Mouse (Mus musculus) heart, adult 9 months (tissue): Measurements from ENCODE around the gene Hcfc2.
A peak's percentile ranks its signal among the peaks of the same experiment; 100 is the strongest.

Experiments used
- DNase-seq, 2 experiments: peaks; one replicate each; pipeline ENCODE4 v3.0.0; 2022; ENCODE audit warnings: low spot score in 2 of 2

Hcfc2 gene

DNA sequence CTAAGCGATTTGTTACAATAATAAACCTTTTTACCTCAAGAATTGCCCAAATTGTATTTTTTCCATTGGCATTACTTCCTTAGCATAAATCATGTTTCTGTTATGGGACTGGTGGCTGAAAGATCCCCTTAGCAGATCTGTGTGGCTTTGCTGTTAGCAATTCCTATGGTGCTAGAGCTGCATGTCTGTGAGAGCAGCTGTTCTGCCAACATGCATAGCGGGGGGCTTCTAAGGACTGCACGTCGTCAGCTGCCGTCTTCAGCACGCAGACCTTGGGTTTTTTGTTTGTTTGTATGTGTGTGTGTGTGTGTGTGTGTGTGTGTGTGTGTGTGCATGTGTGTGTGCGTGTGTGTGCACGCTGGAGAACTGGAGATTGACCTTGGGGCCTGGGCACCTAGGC lies 45.4 kb downstream of the Hcfc2 start:
- DNase-seq: no peak

DNA sequence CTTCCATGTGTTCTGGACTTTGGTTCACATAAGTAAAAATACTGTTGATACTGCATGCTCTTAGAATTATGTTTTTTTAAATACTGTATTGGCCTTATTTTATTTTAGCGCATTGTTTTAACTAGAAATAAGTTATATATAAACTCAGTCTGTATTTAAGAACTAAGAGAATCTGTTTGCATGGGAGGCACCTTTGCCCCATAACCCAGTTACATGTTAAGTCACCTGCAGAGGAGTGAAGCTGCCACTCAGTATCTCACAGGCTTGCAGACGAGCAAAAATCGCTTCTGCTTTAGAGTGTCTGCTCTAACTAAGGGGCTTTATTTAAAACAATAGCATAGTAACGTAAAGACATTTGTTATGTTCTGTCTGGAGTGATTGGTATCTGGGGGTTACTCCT lies 45.9 kb downstream of the Hcfc2 start:
- DNase-seq: no peak

DNA sequence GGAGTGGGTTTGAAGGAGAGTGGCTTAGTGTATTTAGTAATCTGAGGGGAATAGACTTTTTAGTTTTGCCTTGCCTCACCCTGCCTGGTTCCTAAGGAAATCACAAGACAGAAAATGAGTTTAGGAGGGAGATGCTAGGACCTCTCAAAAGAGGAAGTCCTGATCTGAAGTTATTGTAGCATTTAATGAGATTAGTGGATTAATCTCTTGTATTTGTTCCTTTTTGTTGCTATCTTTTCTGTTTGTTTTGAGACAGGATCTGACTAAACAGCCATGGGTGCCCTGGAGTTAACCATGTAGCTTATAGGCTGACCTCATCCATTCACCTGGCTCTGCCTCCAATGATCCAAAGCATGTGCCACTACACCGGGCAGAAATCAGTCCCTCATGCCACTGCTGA lies 46.6 kb downstream of the Hcfc2 start:
- no peak for DNase-seq

DNA sequence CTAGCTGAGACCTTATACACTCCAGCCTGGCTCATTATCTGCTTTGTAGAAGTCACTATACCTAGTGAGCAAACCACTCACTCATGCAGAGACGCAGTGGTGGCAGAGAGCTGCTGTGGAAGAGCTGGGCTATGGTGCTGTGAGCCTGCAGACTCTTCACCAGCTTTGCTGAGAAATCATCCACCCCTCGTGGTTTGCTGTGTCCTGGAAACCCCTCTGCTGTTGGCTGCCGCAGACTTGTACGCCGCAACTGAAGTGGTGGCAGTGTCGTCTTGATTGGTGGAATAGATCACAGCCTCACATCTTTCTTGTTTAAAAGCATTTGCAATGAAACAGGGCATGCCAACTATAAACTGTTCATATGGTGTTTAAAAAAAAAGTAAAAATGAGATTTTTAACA lies 48.3 kb downstream of the Hcfc2 start:
- no peak for DNase-seq

DNA sequence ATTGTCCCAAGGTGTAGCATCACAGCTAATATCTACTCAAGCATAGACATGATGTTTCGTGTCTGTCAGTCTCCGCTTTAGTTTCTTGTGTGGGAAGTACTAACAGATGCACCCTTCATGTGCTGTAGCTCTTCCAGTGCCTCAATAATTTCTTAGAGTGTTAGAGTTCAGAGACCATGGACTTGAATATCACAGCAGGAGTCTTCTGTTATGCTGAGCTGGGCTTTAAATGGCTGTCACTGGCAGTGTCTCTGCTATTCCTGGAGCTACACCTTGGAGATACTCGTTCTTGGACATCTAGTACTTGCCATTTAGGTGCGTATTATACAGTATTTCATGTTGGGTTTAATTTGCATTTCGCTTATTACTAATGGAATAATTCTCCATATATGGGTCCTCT lies 49.3 kb downstream of the Hcfc2 start:
- DNase-seq: no peak

DNA sequence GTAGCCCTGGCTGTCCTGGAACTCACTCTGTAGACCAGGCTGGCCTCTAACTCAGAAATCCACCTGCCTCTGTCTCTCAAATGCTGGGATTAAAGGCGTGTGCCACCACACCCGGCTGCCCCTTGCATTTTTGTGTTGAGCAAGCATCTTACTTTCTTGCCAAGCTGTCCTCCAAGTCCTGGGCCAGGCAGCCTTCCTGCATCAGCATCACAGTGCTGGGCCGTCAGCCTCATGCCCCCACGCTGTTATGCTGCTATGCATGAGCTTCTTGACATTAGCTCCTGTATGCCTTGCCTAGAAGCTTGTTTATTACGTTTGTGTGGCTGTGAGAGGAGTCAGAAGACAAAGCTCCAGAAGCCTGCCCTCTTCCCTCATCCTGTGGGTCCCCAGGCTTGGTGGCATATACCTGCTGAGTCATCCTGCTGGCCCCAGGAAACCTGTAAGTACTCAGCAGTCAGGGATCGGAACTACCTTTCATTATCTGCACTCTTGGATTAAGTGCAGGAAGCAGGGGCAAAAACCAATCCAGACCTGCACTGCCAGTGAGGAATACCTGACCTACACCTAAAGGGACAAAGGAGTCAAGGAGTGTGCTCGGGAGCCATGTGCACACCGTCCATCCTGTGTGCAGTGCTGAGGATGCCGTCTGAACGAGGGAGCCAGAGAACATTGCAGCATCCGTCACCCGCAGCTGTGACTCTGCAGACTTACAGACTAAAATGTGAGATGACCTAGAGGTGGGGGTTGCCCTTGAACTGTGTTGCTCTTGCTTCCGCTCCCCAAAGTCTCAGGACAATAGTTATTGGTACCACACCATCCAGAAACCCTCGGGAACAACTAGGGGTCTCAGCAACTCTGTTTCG lies 51.3 kb downstream of the Hcfc2 start:
- DNase-seq: no peak

DNA sequence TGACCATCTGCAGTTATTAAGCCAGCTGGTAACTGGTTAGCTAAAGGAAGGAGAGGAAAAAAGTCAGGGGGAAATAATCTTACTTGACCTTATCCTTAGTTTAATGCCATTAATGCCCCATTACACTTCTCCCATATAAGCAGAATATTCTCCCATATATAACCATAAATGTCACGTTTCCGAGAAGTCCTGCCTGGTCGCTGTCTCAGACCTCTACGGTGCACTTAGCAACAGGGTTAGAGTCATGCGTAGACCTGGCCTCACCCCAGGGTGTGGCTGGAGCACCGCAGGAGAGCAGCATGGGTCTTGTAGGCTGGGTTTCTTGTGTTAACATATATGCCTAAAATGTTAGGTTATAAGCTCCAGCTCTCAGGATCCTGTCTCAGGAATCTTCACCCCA lies 54.8 kb downstream of the Hcfc2 start:
- no peak for DNase-seq

DNA sequence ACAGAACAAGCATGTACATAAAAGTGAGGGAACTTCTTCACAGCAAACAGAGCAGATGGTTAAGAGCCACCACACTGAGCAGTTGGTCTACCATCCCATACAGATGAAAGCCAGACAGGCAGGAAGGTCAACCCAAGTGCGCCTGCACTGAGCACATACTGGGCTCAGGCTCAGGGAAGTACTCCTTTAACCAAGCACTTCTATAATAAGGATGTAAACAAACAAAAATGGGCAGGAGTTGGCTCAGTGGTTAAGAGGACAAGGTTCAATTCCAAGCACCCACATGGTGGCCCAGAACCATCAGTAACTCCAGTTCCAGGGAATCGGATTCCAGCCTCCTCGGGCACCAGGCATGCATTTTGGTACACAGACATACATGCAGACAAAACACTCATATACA lies 57.0 kb downstream of the Hcfc2 start:
- no peak for DNase-seq

DNA sequence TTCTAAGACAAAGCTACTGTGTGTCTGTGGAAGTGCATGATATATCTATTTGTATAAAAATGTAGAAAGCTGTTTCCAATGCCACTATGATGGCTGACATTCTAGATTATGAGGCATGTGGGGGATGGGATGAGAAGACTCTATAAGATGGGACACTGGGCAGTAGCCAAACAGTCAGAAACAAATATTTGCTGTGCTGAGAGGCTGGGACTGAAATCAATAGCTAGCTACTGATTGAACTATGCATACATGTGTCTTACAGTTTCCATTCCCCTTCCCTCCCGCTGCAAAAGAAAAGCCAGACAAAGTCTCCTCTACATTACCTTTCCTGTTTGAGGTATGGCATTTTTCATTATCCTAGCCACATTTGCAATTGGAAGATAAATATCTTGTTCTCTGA lies 58.7 kb downstream of the Hcfc2 start:
- no peak for DNase-seq

DNA sequence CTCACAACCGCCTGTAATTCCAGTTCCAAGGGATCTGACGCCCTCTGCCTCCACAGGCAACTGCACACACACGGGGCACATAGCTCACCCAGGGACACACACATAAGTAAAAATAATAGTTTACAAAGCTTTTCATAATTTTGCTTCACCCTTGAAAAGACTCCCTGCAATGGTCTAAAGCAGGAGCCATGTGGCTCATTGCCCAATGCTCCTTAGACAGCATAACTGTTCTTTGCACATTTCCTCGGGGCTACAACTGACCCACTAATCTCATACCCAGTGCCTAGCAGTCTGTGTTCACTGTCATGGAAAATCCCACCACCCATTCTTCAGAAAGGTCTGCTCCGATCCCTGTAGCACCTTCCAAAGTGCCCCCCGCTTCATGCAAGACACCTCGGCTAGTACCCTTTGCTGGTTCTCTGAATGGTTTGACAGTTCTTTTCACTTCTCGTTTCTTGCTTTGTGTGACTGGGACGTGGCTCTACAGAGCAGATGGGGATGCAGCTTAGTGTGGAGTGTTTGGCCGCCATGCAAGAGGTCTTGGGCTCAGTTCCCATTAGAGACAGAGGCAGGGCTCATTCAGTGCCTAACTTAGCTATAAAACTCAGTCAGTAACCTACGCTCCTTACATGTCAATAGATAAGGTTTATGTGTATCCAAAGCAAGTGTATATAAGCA lies 59.4 kb downstream of the Hcfc2 start:
- no peak for DNase-seq

DNA sequence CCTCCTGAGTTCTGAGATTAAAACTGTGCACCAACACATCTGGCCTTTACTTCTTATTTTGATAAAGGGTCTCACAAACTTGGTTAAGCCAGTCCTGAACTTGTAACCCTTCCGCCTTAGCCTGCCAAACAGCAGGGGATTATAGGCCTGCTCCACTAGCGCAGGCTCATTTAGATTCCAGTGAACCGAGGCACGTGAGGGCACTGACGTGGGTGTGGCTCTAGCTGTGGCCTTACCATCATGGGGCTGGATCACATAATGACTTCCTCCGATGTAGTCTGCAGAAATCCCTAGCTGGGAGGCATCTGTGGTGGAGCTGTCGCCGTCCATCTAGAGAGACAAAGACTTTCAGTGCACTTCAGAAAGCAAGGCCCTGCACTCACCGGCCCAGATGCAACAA lies 60.5 kb downstream of the Hcfc2 start:
- no peak for DNase-seq

DNA sequence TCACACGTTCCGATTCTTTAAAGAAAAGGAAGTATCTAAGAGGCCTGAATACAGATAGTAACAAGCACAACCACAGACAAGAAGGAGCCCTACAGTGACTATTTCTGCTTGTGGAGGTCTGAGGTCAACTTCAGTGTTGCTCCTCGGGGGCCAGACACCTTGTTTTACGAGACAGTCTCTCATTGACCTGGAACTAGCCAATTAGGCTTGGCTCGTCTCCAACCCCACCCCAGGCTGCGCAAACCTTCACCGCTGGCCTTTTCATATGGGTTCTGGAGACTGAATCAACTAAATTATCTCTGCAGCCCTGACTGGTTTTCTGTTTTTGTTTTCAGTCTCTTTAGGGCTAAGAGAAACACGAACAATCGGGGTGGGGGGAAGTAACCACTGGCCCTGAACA lies 61.4 kb downstream of the Hcfc2 start:
- DNase-seq: no peak

DNA sequence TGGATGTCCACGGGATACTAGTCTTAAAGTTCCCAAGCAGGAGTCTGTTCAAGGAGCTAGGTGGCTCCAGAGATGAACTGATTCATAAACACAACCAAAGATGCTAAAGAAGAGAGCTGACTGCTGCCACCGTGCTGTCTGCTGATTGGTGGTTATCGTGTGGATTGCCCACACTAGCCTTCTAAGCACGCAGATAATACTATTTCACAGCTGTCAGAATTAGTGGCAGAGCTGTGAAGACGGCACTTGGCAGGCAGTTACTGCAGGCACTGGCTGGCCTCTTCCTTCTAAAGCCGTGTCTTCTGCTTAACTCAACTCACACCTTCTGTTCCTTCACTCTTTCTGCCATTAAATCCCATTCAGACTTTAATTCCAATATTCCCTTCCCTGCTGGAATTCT lies 62.4 kb downstream of the Hcfc2 start:
- DNase-seq: no peak

DNA sequence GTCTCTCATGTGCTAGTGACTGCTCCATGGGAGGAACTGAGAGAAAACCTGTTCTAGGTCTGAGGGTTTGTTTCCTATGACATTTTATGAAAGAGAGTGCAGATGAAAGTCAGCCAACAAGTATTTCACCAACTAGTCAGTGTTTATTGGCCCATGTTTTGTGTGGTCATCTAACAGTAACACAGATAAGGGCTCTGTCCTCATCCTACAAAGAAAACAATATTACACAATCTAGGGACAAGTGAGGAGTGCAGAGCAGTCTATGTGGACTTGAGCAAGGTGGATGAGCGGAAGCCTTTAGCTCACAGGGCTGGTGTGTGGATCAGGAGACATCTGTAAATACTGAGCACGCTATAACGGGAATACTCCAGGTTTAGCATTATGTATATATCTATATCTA lies 62.9 kb downstream of the Hcfc2 start:
- DNase-seq: no peak

DNA sequence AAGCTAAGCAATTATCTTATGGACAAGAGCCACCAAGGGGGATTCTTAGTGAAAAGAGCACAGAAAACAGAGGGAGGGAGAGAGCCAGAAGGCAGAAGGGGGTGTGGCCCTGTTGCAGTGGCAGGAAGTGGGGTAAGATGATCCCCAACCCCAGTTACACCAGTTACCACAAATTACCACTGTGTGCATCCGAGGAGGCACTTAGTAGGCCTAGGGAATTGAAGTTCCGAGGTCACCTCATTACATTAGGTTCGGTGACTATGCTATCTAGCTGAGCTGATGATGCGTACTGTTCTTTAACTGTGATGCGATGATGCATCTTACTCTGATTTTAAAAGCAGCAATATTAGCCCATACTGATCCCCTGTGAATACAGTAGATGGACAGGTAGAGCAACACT lies 63.7 kb downstream of the Hcfc2 start:
- DNase-seq: no peak

DNA sequence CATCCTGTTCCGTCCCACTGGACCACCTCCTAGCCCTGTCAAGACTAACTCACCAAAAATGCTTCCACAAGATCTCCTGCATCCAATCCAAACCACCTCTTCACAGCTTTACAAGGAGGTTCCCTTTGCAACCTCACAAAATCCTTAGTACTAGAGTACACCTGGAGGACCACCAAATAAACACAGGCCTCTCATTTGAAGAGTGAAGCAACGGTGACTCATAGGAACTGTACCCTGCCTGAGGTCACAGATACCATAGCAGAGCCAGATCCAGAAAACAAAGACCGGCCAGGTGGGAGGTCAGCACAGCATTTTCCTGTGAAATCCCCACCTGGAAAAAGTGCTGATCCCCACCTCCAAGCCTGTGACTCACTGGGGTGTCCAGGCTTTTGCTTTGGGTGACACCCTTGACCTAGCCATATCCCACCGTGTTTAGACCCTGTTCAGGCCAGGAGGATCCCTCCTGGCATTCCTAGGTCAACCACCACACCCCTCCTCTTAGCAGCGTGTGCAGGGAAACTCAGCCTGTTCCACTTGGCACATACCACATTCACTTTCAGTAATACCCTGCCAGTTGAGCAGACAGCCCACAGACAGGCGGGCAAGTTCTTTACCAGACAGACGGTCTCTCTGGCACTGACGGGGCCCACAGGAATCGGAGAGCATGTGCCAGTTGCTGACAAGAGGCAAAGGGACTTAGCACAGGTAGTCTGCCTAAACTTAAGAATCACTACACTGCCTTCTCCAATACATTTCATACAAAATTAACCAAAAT lies 65.3 kb downstream of the Hcfc2 start:
- DNase-seq: no peak

DNA sequence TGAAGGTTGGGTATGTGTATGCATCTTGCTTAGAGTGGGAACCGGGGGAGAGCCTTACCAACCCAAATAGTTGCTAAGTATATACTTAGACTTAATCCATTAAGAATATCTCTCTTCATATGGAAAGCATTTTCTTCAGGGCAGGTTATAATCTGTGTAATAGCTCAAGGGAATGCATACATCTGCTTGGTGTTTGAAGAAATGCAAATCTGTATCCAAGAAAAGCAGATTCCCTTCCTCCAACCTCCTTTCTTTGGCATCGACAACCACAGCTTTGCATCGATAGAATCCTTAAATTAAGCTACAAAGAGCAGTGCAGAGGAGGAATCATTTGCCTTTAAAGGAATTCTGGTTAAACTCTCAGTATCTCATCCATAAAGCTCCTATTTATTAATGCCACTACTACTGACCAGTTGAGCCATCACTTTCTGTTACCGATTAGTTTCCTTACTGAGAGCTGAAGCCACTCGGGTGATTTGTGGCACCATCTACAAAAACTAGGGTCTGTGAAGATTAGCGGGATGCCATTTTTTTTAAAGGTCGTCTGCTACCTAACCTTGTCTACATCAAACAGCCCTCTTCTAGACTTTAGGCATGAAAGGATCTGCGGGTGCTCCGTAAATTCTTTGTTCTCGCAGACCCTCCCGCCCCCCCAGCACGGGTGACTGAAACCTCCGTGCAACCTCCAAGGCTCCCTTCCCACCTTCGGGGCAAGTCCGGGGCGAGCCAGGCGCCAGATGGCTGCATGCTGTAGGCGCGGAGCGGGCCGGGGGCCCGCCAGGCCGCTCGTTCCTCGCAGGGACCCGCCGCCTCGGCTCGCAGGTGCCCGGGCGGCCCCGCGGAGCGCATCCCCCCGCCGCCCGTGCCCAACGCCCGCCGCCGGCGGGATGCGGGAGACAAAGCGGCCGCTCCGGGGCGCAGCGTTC lies 67.1 kb downstream of the Hcfc2 start:
- peak in 1 of 2 experiments; percentile 11 for DNase-seq

DNA sequence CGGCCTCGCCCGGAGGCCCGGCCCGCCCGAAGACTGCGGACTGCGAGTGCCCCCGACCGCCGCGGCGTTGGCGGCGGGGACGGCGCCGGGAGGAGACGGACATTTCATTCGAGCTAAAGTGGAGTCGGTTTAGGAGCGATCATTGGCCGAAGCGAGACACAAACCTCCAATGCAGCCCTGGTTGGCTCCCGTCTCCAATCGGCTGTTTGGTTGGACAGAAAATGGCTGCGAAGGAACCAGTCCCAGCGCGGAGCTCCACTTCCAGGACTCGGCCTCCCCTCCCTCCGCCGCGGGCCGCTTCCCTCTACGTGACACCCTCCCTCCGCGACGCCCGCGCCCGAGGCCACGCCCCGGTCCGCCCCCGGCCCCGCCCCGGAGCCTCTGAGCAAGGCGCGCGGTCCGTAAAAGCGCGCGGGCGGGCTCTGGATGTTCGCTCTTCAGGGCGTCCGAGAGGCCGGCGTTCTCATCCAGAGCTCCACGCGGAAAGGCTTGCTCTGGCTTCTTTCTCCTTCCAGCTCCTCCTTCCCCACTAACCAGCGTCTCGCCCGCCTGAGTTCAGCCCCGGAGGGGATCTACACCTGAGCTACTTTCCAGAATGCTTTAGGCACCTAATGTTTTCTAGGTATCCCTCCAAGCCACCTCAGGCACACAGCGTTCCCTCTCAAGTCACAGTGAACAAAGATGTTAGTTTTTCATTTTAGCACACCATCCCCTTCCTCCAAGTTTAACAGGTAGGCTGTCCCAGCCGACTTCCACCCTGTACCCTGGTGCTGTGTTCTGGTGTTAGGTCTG lies 68.1 kb downstream of the Hcfc2 start, which contains the start of gene Nfyb:
Gene Nfyb, minus strand, starts transcription at position 305 of the 792 bp plus-strand sequence.
- peak; percentile 97 for DNase-seq

DNA sequence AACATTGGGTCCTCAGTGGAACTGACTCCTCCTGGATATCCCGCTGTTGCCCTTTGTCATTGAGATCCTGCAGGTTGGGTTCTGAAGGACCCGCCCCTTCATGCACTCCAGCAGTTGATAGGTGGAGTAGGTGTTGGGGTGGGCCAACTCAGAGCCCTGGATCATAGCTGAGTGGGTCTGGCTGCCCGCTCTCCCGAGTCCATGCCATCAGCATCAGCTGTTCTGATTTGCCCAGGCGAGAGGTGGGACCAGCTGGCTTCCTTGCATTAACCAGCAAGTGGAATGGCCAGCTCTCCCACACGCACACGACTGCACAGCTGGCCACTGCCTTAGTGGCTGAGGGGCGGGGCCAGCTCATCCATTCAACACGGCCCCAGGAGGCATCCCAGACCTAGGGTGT lies 72.9 kb downstream of the Hcfc2 start:
- no peak for DNase-seq

DNA sequence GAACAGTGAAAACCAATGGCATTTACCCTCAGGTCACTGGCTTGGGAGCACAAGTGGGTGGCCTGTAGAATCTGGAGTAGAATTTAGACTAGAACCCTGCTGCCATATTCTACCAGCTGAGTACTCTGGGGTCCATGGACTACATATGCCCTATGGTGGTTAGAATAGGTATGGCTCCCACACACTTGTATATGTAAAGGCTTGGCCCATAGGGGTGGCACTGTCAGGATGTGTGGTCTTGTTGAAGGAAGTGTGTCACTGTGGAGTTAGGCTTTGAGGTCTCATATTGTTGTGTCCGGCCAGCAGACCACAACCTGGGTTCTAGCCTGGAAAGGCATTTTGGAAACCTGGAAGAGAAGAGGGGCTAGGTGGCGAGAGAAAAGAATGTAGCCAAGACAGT lies 74.8 kb downstream of the Hcfc2 start:
- DNase-seq: no peak
